Mouse (Mus musculus) liver, adult 2 months (tissue): ENCODE measurements around the gene St3gal5. TPM values are rescaled to one million over a fixed set of nuclear protein-coding genes. Genes with fewer than 3 reads are reported as not detected.

ENCODE experiments used
- DNase-seq: peaks from one replicate; pipeline ENCODE4 v3.0.0-alpha.2; 2011; ENCODE audit warnings: low read depth, low spot score; ENCODE audit errors: extremely low read depth
- H3K27ac ChIP-seq: fragments of 200-500 bp; replicated peaks from 2 replicates; pipeline ENCODE4 v1.5.1; 2012; ENCODE audit warnings: low read depth, mild to moderate bottlenecking, control low read depth, inconsistent platforms, low read length; ENCODE audit not compliant: insufficient read depth
- H3K27me3 ChIP-seq: fragments of 200-500 bp; 2 replicates; pipeline ENCODE4 v1.6.1; 2012; ENCODE audit warnings: mild to moderate bottlenecking, moderate library complexity, low read length, inconsistent platforms; ENCODE audit not compliant: control insufficient read depth, insufficient read depth
- H3K36me3 ChIP-seq: fragments of 200-500 bp; 2 replicates; pipeline ENCODE4 v1.6.1; 2012; ENCODE audit warnings: low read length, inconsistent platforms; ENCODE audit not compliant: control insufficient read depth, insufficient read depth
- H3K4me1 ChIP-seq: fragments of 200-500 bp; 2 replicates; pipeline ENCODE4 v1.6.1; 2011; ENCODE audit warnings: low read length; ENCODE audit not compliant: control insufficient read depth, insufficient read depth
- H3K4me3 ChIP-seq: fragments of 200-500 bp; 2 replicates; pipeline ENCODE4 v1.5.1; 2011; ENCODE audit warnings: low read depth, mild to moderate bottlenecking, control low read depth, low read length, moderate library complexity; ENCODE audit not compliant: insufficient read depth
- H3K79me2 ChIP-seq: fragments of 200-500 bp; 2 replicates; pipeline ENCODE4 v1.6.1; 2012; ENCODE audit warnings: inconsistent platforms, mild to moderate bottlenecking, low read length, moderate library complexity; ENCODE audit not compliant: control insufficient read depth, insufficient read depth
- H3K9ac ChIP-seq: fragments of 200-500 bp; 2 replicates; pipeline ENCODE4 v1.6.1; 2012; ENCODE audit warnings: low read depth, mild to moderate bottlenecking, control low read depth, inconsistent platforms, low read length
- CTCF ChIP-seq: fragments of 200-500 bp; IDR thresholded peaks from 2 replicates; pipeline ENCODE4 v1.5.1; 2011; ENCODE audit warnings: low read depth, low read length, control low read depth
- POLR2A ChIP-seq: fragments of 200-500 bp; IDR thresholded peaks from 2 replicates; pipeline ENCODE4 v1.6.1; 2011; ENCODE audit warnings: low read length, control low read depth; ENCODE audit not compliant: insufficient read depth; ENCODE audit errors: extremely low read depth
- WGBS: fragments of 180-500 bp; shearing (Covaris S2); methylation state at CpG from one replicate; pipeline ENCODE4 v1.1.7; 2018; 5-methylcytosine and 5-hydroxymethylcytosine counted together
- polyA plus RNA-seq: library from polyadenylated mRNA; depleted of rRNA; stranded (reverse); fragments of >200 nt; gene quantifications from 2 replicates; pipeline ENCODE4 v1.2.3, GENCODE M21; 2012
- total RNA-seq: library from RNA; depleted of rRNA; stranded (reverse); fragments of >200 nt; gene quantifications from 2 replicates; pipeline ENCODE4 v1.2.3, GENCODE M21; 2014

Gene St3gal5
- total and polyA plus RNA-seq, 2 experiments = 61.4 to 162 TPM

DNA sequence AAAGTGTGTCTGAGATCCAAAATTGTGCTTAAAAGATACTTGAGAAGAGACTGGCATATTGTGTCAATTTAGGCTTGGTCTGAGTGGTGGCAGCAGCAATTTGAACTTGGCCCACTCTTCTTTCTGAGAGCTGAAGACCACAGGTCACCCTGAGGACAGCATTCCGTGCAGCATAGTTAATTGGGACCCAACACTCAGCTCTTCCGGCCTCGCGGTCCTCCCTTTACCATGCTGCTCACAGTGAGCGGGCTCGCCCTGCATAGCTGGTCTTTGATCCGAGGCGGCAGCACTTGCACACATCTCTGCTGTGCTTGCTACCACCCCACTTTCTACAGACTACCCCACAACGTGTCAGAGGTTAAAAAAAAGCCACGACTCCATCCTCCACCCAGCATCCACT is 39.2 kb downstream of the St3gal5 start:
- Histone ChIP-seq H3K36me3 (peaks cover 60% of the 10 kb centered on the region), H3K4me3 (no peak overlapping the region), H3K27me3 (no peaks in the 10 kb centered on the region), H3K79me2 (no peaks in the 10 kb centered on the region), H3K27ac (no peak overlapping the region), H3K9ac (no peak overlapping the region), H3K4me1 (peaks cover 18% of the 10 kb centered on the region)
- WGBS = 85% methylated on average over 10 of the region's 10 CpGs
- no peak for DNase-seq
- no peak for TF ChIP-seq CTCF
- TF ChIP-seq POLR2A = no peak

- Histone ChIP-seq H3K4me1 (peaks cover 30% of the 10 kb centered on the region), H3K27me3 (no peaks in the 10 kb centered on the region), H3K36me3 (peaks cover 52% of the 10 kb centered on the region), H3K79me2 (no peaks in the 10 kb centered on the region), H3K9ac (peak overlapping the region; percentile 17; the same call in 1 of the 2 replicates), H3K4me3 (no peak overlapping the region), H3K27ac (peak overlapping the region; percentile 68)
- peak; percentile 56 for DNase-seq
- WGBS = 77% methylated on average over 9 of the region's 9 CpGs
- TF ChIP-seq CTCF (no peak), POLR2A (no peak)
Observed at GRCm38 (mm10) chr6:72139508-72140193, 42.3 kb downstream of the St3gal5 start.

- no peaks in the 10 kb centered on the region for H3K79me2 ChIP-seq
- H3K4me3 ChIP-seq = no peak overlapping the region
- DNase-seq = peak; percentile 60
- 73% methylated on average over 8 of the region's 8 CpGs for WGBS
- peaks cover 35% of the 10 kb centered on the region for H3K4me1 ChIP-seq
- peaks cover 53% of the 10 kb centered on the region for H3K36me3 ChIP-seq
- peak overlapping the region; percentile 68 for H3K27ac ChIP-seq
- no peaks in the 10 kb centered on the region for H3K27me3 ChIP-seq
- no peak overlapping the region for H3K9ac ChIP-seq
- no peak for TF ChIP-seq CTCF
- TF ChIP-seq POLR2A = no peak
Observed at GRCm38 (mm10) chr6:72140371-72140770, 43.0 kb downstream of the St3gal5 start.

DNA sequence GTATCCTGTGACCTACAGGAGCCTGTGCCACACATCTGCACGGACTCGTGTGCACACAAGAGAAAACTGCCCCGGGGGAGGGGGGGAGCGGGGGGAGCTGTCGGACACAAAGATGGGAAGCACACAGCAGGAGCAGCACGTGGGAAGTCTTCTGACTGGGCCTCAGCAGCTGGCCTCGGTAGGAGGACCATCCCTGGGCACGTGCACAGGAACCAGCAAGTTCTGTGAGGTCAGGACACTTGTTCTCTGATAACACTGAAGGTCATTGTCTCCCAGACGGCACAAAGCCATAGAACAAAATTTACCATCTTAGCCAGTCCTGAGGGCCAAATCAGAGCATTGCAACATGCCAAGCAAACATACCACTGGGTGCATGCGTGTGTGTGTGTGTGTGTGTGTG is 43.8 kb downstream of the St3gal5 start:
- no peak for TF ChIP-seq POLR2A
- Histone ChIP-seq H3K36me3 (peaks cover 48% of the 10 kb centered on the region), H3K27me3 (no peaks in the 10 kb centered on the region), H3K4me3 (no peak overlapping the region), H3K4me1 (peaks cover 35% of the 10 kb centered on the region), H3K79me2 (no peaks in the 10 kb centered on the region), H3K27ac (peak overlapping the region; percentile 68), H3K9ac (no peak overlapping the region; the same call in 1 of the 2 replicates)
- DNase-seq = peak; percentile 99
- WGBS = 9% methylated on average over 10 of the region's 10 CpGs

- H3K79me2 ChIP-seq = no peaks in the 10 kb centered on the region
- H3K4me1 ChIP-seq = peaks cover 36% of the 10 kb centered on the region
- TF ChIP-seq POLR2A (no peak), CTCF (no peak)
- DNase-seq = peak; percentile 93
- peak overlapping the region; percentile 59 for H3K27ac ChIP-seq
- H3K36me3 ChIP-seq = peaks cover 49% of the 10 kb centered on the region
- no peaks in the 10 kb centered on the region for H3K27me3 ChIP-seq
- H3K4me3 ChIP-seq = no peak overlapping the region
- H3K9ac ChIP-seq = no peak overlapping the region
- 43% methylated on average over 4 of the region's 4 CpGs for WGBS
Observed at GRCm38 (mm10) chr6:72142561-72142960, 45.2 kb downstream of the St3gal5 start.

DNA sequence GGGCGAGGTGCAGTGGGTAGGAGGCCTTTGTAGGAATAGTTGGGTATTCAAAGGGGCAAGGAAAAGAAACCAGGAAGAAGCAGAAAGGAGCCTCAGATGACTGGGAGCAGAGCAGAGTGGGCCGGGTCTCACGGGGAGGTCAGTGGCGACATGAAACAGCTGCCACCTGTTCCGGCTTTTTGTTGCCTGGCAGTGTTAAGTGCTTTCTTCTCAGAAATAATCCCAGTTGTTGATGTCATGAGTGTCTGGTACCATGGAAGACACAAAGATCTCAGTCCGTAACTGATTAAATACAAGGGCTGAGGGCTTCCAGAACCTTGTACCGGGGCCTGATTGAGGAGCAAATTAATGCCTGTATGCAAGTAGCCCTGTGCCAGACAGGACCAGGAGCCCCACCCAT is 47.0 kb downstream of the St3gal5 start:
- WGBS = 87% methylated on average over 7 of the region's 7 CpGs
- peak overlapping the region; percentile 15; the same call in 1 of the 2 replicates for H3K9ac ChIP-seq
- peak overlapping the region; percentile 38 for H3K27ac ChIP-seq
- H3K36me3 ChIP-seq = peaks cover 65% of the 10 kb centered on the region
- H3K4me3 ChIP-seq = no peak overlapping the region
- H3K4me1 ChIP-seq = peaks cover 39% of the 10 kb centered on the region
- no peak for DNase-seq
- no peak for TF ChIP-seq CTCF
- no peaks in the 10 kb centered on the region for H3K27me3 ChIP-seq
- H3K79me2 ChIP-seq = no peaks in the 10 kb centered on the region
